Mouse (Mus musculus) megakaryocyte, embryonic 14.5 days (primary cell): ENCODE results near the gene Loxl4.

Experiments used
- FLI1 ChIP-seq: IDR thresholded peaks from 2 replicates; pipeline ENCODE4 v1.6.1; 2012; ENCODE audit warnings: low read length, inconsistent platforms, mixed read lengths
- GATA1 ChIP-seq: IDR thresholded peaks from 3 replicates; pipeline ENCODE4 v1.6.1; 2012; ENCODE audit warnings: mixed read lengths, low read length, inconsistent platforms, borderline replicate concordance

DNA sequence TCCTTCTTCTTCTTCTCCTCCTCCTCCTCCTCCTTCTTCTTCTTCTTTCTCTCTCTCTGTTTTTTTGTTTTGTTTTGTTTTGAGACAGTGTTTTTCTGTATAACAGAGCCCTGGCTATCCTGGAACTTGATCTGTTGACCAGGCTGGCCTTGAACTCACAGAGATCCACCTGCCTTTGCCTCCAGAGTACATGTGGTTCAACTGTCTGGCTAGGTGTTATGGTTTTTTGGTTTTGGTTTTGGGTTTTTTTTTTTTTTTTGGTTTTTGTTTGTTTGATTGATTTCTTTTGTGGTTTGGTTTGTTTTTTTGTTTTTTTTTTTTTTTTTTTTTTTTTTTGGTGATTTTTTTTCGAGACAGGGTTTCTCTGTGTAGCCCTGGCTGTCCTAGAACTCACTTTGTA is 35.8 kb downstream of the Loxl4 start:
- TF ChIP-seq FLI1 (no peak), GATA1 (no peak)
